Mouse (Mus musculus): ENCODE data around the gene Borcs7. TPM values are rescaled to one million over a fixed set of nuclear protein-coding genes. Genes with fewer than 3 reads are reported as not detected.

The Borcs7 gene
- polyA plus RNA-seq, 1 experiment from 2014 or later: 13.9 TPM

- WGBS: 25% methylated on average over 13 of the region's 13 CpGs
- Histone ChIP-seq H3K4me1 (peaks cover 10% of the 10 kb centered on the region), H3K9me3 (no peaks in the 10 kb centered on the region), H3K27me3 (ENCODE audit: poor library complexity, severe bottlenecking) (peaks cover 16% of the 10 kb centered on the region; the same call in 1 of the 2 replicates), H3K4me3 (no peak overlapping the region), H3K36me3 (replicated peaks) (no peaks in the 10 kb centered on the region), H3K27ac (no peak overlapping the region)
- DNase-seq (ENCODE audit: extremely low spot score, low spot score): peak; percentile 61
These were observed 19.0 kb upstream of the Borcs7 start for GRCm38 (mm10) chr19:46670691-46671090.

- no peak within 1 kb of the TSS for H3K4me3 ChIP-seq
- H3K4me1 ChIP-seq: 0 out of 2 replicates have a peak, but pooled peaks cover 3% of the 10 kb centered on the region
These were observed 16.8 kb upstream of the Borcs7 start, which contains the start of gene Cyp17a1 for GRCm38 (mm10) chr19:46672766-46673418. Gene Cyp17a1 (minus strand): TSS chr19:46673172.

GRCm38 (mm10) chr19:46675641-46676040 is 14.1 kb upstream of the Borcs7 start:
- no peak overlapping the region for H3K27ac ChIP-seq
- no peak overlapping the region for H3K4me3 ChIP-seq
- H3K4me1 ChIP-seq: 0 out of 2 replicates have a peak, but pooled peaks cover 3% of the 10 kb centered on the region
- no peaks in the 10 kb centered on the region for H3K36me3 ChIP-seq (replicated peaks)
- no peak for DNase-seq (ENCODE audit: extremely low spot score, low spot score)
- peaks cover 16% of the 10 kb centered on the region; the same call in 1 of the 2 replicates for H3K27me3 ChIP-seq (ENCODE audit: poor library complexity, severe bottlenecking)
- H3K9me3 ChIP-seq: no peaks in the 10 kb centered on the region
- 87% methylated on average over 3 of the region's 3 CpGs for WGBS

More at GRCm38 (mm10) chr19:46672766-46673418, 16.8 kb upstream of the Borcs7 start, which contains the start of gene Cyp17a1:
- H3K36me3 ChIP-seq (replicated peaks): no peaks in the 10 kb centered on the region
- 76% methylated on average over 5 of the region's 5 CpGs for WGBS
- H3K27me3 ChIP-seq (ENCODE audit: poor library complexity, severe bottlenecking): peaks cover 16% of the 10 kb centered on the region; the same call in 1 of the 2 replicates
- H3K9me3 ChIP-seq: no peaks in the 10 kb centered on the region
- H3K27ac ChIP-seq: no peak within 1 kb of the TSS
- no peak for DNase-seq (ENCODE audit: extremely low spot score, low spot score)

GRCm38 (mm10) chr19:46679720-46680383 is 9.9 kb upstream of the Borcs7 start:
- 76% methylated on average over 12 of the region's 12 CpGs for WGBS
- no peak for DNase-seq (ENCODE audit: extremely low spot score, low spot score)
- no peak overlapping the region for H3K4me3 ChIP-seq

GRCm38 (mm10) chr19:46690387-46690786 is 681 bp downstream of the Borcs7 start:
- Histone ChIP-seq H3K4me1 (peaks cover 13% of the 10 kb centered on the region), H3K4me3 (peak overlapping the region; percentile 71), H3K27ac (peak overlapping the region; percentile 97), H3K27me3 (ENCODE audit: poor library complexity, severe bottlenecking) (no peaks in the 10 kb centered on the region), H3K9me3 (no peaks in the 10 kb centered on the region), H3K36me3 (replicated peaks) (peaks cover 8% of the 10 kb centered on the region; the same call in 1 of the 2 replicates)
- WGBS: 80% methylated on average over 11 of the region's 11 CpGs
- no peak for DNase-seq (ENCODE audit: extremely low spot score, low spot score)

More at GRCm38 (mm10) chr19:46679720-46680383, 9.9 kb upstream of the Borcs7 start:
- Histone ChIP-seq H3K27ac (no peak overlapping the region), H3K9me3 (no peaks in the 10 kb centered on the region), H3K27me3 (ENCODE audit: poor library complexity, severe bottlenecking) (no peaks in the 10 kb centered on the region), H3K4me1 (no peaks in the 10 kb centered on the region), H3K36me3 (replicated peaks) (no peaks in the 10 kb centered on the region)

GRCm38 (mm10) chr19:46691078-46691477 is 1.4 kb downstream of the Borcs7 start:
- H3K4me3 ChIP-seq: no peak overlapping the region
- H3K36me3 ChIP-seq (replicated peaks): peaks cover 12% of the 10 kb centered on the region; the same call in 1 of the 2 replicates
- H3K9me3 ChIP-seq: no peaks in the 10 kb centered on the region
- no peaks in the 10 kb centered on the region for H3K27me3 ChIP-seq (ENCODE audit: poor library complexity, severe bottlenecking)
- peaks cover 13% of the 10 kb centered on the region for H3K4me1 ChIP-seq
- WGBS: 82% methylated on average over 2 of the region's 2 CpGs
- H3K27ac ChIP-seq: no peak overlapping the region
- no peak for DNase-seq (ENCODE audit: extremely low spot score, low spot score)

GRCm38 (mm10) chr19:46693146-46693545 is 3.4 kb downstream of the Borcs7 start:
- no peaks in the 10 kb centered on the region for H3K27me3 ChIP-seq (ENCODE audit: poor library complexity, severe bottlenecking)
- no peak for DNase-seq (ENCODE audit: extremely low spot score, low spot score)
- no peak overlapping the region for H3K27ac ChIP-seq
- H3K9me3 ChIP-seq: no peaks in the 10 kb centered on the region
- WGBS: 85% methylated on average over 4 of the region's 4 CpGs
- H3K36me3 ChIP-seq (replicated peaks): peaks cover 18% of the 10 kb centered on the region; the same call in 1 of the 2 replicates
- H3K4me3 ChIP-seq: no peak overlapping the region
- peaks cover 18% of the 10 kb centered on the region for H3K4me1 ChIP-seq

GRCm38 (mm10) chr19:46696482-46696881 is 6.8 kb downstream of the Borcs7 start:
- WGBS: 93% methylated on average over 8 of the region's 8 CpGs

GRCm38 (mm10) chr19:46696943-46697342 is 7.2 kb downstream of the Borcs7 start:
- peaks cover 11% of the 10 kb centered on the region for H3K4me1 ChIP-seq
- no peaks in the 10 kb centered on the region for H3K9me3 ChIP-seq
- no peaks in the 10 kb centered on the region for H3K27me3 ChIP-seq (ENCODE audit: poor library complexity, severe bottlenecking)
- WGBS: 92% methylated on average over 7 of the region's 7 CpGs
- no peak overlapping the region for H3K4me3 ChIP-seq
- peaks cover 27% of the 10 kb centered on the region for H3K36me3 ChIP-seq (replicated peaks)
- DNase-seq (ENCODE audit: extremely low spot score, low spot score): no peak
- H3K27ac ChIP-seq: no peak overlapping the region

More at GRCm38 (mm10) chr19:46696482-46696881, 6.8 kb downstream of the Borcs7 start:
- Histone ChIP-seq H3K4me3 (no peak overlapping the region), H3K27me3 (ENCODE audit: poor library complexity, severe bottlenecking) (no peaks in the 10 kb centered on the region), H3K9me3 (no peaks in the 10 kb centered on the region), H3K27ac (no peak overlapping the region), H3K4me1 (peaks cover 11% of the 10 kb centered on the region), H3K36me3 (replicated peaks) (peaks cover 25% of the 10 kb centered on the region)
- no peak for DNase-seq (ENCODE audit: extremely low spot score, low spot score)

- H3K9me3 ChIP-seq: no peaks in the 10 kb centered on the region
- H3K27ac ChIP-seq: peak overlapping the region; percentile 15; the same call in 1 of the 2 replicates
- H3K27me3 ChIP-seq (ENCODE audit: poor library complexity, severe bottlenecking): no peaks in the 10 kb centered on the region
- 50% methylated on average over 19 of the region's 19 CpGs for WGBS
- peaks cover 11% of the 10 kb centered on the region for H3K4me1 ChIP-seq
- H3K36me3 ChIP-seq (replicated peaks): peaks cover 29% of the 10 kb centered on the region
- DNase-seq (ENCODE audit: extremely low spot score, low spot score): no peak
- no peak overlapping the region for H3K4me3 ChIP-seq
These were observed 8.3 kb downstream of the Borcs7 start for GRCm38 (mm10) chr19:46697840-46698517.

- H3K4me3 ChIP-seq: no peak overlapping the region
- WGBS: 83% methylated on average over 10 of the region's 10 CpGs
- peaks cover 29% of the 10 kb centered on the region for H3K36me3 ChIP-seq (replicated peaks)
These were observed 9.3 kb downstream of the Borcs7 start for GRCm38 (mm10) chr19:46699011-46699481.

GRCm38 (mm10) chr19:46701156-46701555 is 11.4 kb downstream of the Borcs7 start:
- Histone ChIP-seq H3K36me3 (replicated peaks) (peaks cover 16% of the 10 kb centered on the region), H3K4me3 (no peak overlapping the region), H3K9me3 (no peaks in the 10 kb centered on the region), H3K4me1 (peaks cover 11% of the 10 kb centered on the region), H3K27ac (no peak overlapping the region), H3K27me3 (ENCODE audit: poor library complexity, severe bottlenecking) (peaks cover 15% of the 10 kb centered on the region)
- 92% methylated on average over 9 of the region's 9 CpGs for WGBS
- DNase-seq (ENCODE audit: extremely low spot score, low spot score): no peak

More at GRCm38 (mm10) chr19:46699011-46699481, 9.3 kb downstream of the Borcs7 start:
- Histone ChIP-seq H3K9me3 (no peaks in the 10 kb centered on the region), H3K27me3 (ENCODE audit: poor library complexity, severe bottlenecking) (no peaks in the 10 kb centered on the region), H3K27ac (no peak overlapping the region), H3K4me1 (peaks cover 11% of the 10 kb centered on the region)
- no peak for DNase-seq (ENCODE audit: extremely low spot score, low spot score)
